ENCODE assay signal across 23 mouse cellular contexts in the genomic region with DNA sequence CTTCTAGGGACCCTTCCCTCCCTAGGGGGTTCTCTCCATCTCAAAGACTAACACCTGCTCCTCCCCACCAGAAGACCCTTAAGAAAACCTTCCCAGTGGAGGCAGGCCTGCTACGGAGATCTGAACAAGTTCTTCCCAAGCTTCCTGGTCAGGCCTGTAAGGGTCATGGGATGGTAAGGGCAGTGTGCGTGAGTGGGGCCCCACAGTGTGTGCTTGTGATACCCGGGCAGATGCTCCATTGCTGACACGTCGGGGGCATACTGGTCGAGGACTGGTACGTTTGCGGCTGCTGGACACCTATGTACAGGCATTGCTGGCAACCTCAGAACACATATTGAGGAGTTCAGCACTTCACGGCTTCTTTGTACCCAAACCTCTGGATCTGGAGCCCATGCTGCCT. TPM values are rescaled to one million over a fixed set of nuclear protein-coding genes. Genes with fewer than 3 reads are reported as not detected.
A peak's percentile ranks its signal among the peaks of the same experiment; 100 is the strongest.
DNase-seq lines count a peak whose midpoint lies in the region; ATAC-seq and TF ChIP-seq lines count a peak whose summit lies in the region.
"Had no signal": no experiment of that assay in that cellular context is flagged by ENCODE, and none has a peak within 500 bp of the region (broad histone marks: within the 10 kb centered on the region; RNA-seq: fewer than 3 reads in every experiment).

No protein-coding gene starts in this region.

- no peak overlapping the region for H3K27ac ChIP-seq in limb, embryonic 14.5 days (replicated peaks; ENCODE audit: low read depth, low read length)
- H3K27ac ChIP-seq in limb, embryonic 10.5 days: no peak overlapping the region
- H3K27ac ChIP-seq in stomach, postnatal 0 days (replicated peaks): no peak overlapping the region; the same call in 1 of the 2 replicates
- H3K27ac ChIP-seq: gastrocnemius, adult 2 months; heart, embryonic 13.5 days; limb, embryonic 15.5 days had no signal

- H3K4me2 ChIP-seq in limb, embryonic 14.5 days (replicated peaks; ENCODE audit: low read depth, low read length, severe bottlenecking): no peak overlapping the region
- H3K4me2 ChIP-seq in stomach, postnatal 0 days (replicated peaks; ENCODE audit: low read depth): peak overlapping the region; percentile 12; the same call in 1 of the 2 replicates
- H3K4me2 ChIP-seq: heart, embryonic 13.5 days; limb, embryonic 15.5 days; midbrain, embryonic 11.5 days had no signal

- no peak overlapping the region for H3K4me3 ChIP-seq in limb, embryonic 14.5 days (replicated peaks; ENCODE audit: low read length)
- H3K4me3 ChIP-seq in limb, embryonic 10.5 days: no peak overlapping the region
- H3K4me3 ChIP-seq in stomach, postnatal 0 days (ENCODE audit: low read depth, low read length): no peak overlapping the region
- H3K4me3 ChIP-seq: gastrocnemius, adult 2 months; heart, embryonic 13.5 days; limb, embryonic 15.5 days had no signal

- DNase-seq in adrenal gland, adult 8-10 months: peak; percentile 10
- no peak for DNase-seq in adrenal gland, adult (ENCODE audit: inconsistent age in 2 of 2, low spot score in 1 of 2)
- no peak for DNase-seq in limb, embryonic 14.5 days (ENCODE audit: low spot score)
- no peak for DNase-seq in limb, embryonic 10.5 days (ENCODE audit: low spot score)
- DNase-seq in urinary bladder, adult 2 months (ENCODE audit: low spot score): peak; percentile 17
- DNase-seq in urinary bladder, postnatal 14 days (ENCODE audit: low spot score): no peak
- no peak for DNase-seq in stomach, postnatal 0 days (ENCODE audit: low spot score)
- DNase-seq: adrenal gland, postnatal 25 days; cerebellum, adult 2 months; gastrocnemius, adult 2 months; heart, postnatal 36 days; kidney, adult 9 months; liver, postnatal 0 days; thymus, adult 2 months had no signal

- H3K36me3 ChIP-seq in limb, embryonic 14.5 days (ENCODE audit: control insufficient read depth, insufficient read depth, low read length): peaks cover 40% of the 10 kb centered on the region
- H3K36me3 ChIP-seq in limb, embryonic 10.5 days: peaks cover 53% of the 10 kb centered on the region
- peaks cover 15% of the 10 kb centered on the region for H3K36me3 ChIP-seq in stomach, postnatal 0 days (ENCODE audit: control insufficient read depth, insufficient read depth, low read length)

- no peak for TF ChIP-seq CTCF in stomach, postnatal 0 days (IDR thresholded peaks at IDR 0.05; ENCODE audit: low read depth)

- H3K4me1 ChIP-seq in limb, embryonic 14.5 days (ENCODE audit: control insufficient read depth, insufficient read depth, low read length): peaks cover 9% of the 10 kb centered on the region
- peaks cover 29% of the 10 kb centered on the region for H3K4me1 ChIP-seq in limb, embryonic 10.5 days
- H3K4me1 ChIP-seq in stomach, postnatal 0 days (replicated peaks; ENCODE audit: control insufficient read depth, insufficient read depth): peaks cover 5% of the 10 kb centered on the region; the same call in 1 of the 2 replicates

- H3K9me3 ChIP-seq in limb, embryonic 14.5 days (ENCODE audit: control insufficient read depth, low read length): no peaks in the 10 kb centered on the region
- no peaks in the 10 kb centered on the region for H3K9me3 ChIP-seq in limb, embryonic 10.5 days (replicated peaks)
- H3K9me3 ChIP-seq in stomach, postnatal 0 days (ENCODE audit: control insufficient read depth, low read length): no peaks in the 10 kb centered on the region
- H3K9me3 ChIP-seq: G1E; heart, embryonic 13.5 days; limb, embryonic 15.5 days had no signal

- H3K27me3 ChIP-seq in limb, embryonic 14.5 days (ENCODE audit: control insufficient read depth, insufficient read depth, low read length): no peaks in the 10 kb centered on the region
- H3K27me3 ChIP-seq in limb, embryonic 10.5 days (ENCODE audit: low read depth, poor library complexity, severe bottlenecking): 0 out of 2 replicates have a peak, but pooled peaks cover 5% of the 10 kb centered on the region
- H3K27me3 ChIP-seq in stomach, postnatal 0 days (ENCODE audit: control insufficient read depth, insufficient read depth, low read length): no peaks in the 10 kb centered on the region
- H3K27me3 ChIP-seq: heart, embryonic 13.5 days; limb, embryonic 15.5 days had no signal

- no peak for ATAC-seq in limb, embryonic 14.5 days (ENCODE audit: low FRiP score, low read depth)
- ATAC-seq in stomach, postnatal 0 days (ENCODE audit: low FRiP score, low TSS enrichment): no peak
- ATAC-seq in cerebellum, adult (ENCODE audit: insufficient number of reproducible peaks, low FRiP score, low TSS enrichment): no peak
- ATAC-seq: activated CD4-positive, CD25-positive, alpha-beta regulatory T cell, adult 4 months; liver, postnatal 0 days had no signal

- TF ChIP-seq EP300 in stomach, postnatal 0 days (optimal IDR thresholded peaks at IDR 0.05): no peak

- TF ChIP-seq POLR2A in limb, embryonic 14.5 days (IDR thresholded peaks at IDR 0.05; ENCODE audit: borderline replicate concordance, extremely low read depth, insufficient read depth, insufficient read length): no peak

- H3K9ac ChIP-seq in limb, embryonic 14.5 days (ENCODE audit: low read depth, low read length, severe bottlenecking): 0 out of 2 replicates have a peak overlapping the region, but pooled peaks have one; percentile 4
- H3K9ac ChIP-seq in stomach, postnatal 0 days (ENCODE audit: low read length): no peak overlapping the region
- H3K9ac ChIP-seq: limb, embryonic 15.5 days; liver, postnatal 0 days had no signal

- WGBS in limb, embryonic 14.5 days: 68% methylated on average over 9 of the region's 9 CpGs
- 70% methylated on average over 9 of the region's 9 CpGs for WGBS in limb, embryonic 10.5 days
- WGBS in stomach, postnatal 0 days: 73% methylated on average over 9 of the region's 9 CpGs

RNA-seq across cellular contexts. Expression of a gene that starts 2.7 kb away (rescaled TPM):
- total RNA-seq in adrenal gland, adult 8-10 months (2022): 10 to 100 TPM in 1 of 4 experiments, 1 to 10 TPM in 3; 2.8 to 14.8 (median 7.5) TPM
- polyA plus RNA-seq in limb, embryonic 14.5 days (2012; rRNA removed): 9.2 and 11.9 TPM in 2 replicates
- polyA plus RNA-seq in limb, embryonic 14.5 days (2014; fragmentation: Nextera tagmentation; extraction: Ambion mirVana): 3.8 and 4.5 TPM in 2 replicates
- 0.59 and 2.3 TPM in 2 replicates for polyA plus RNA-seq in limb, embryonic 10.5 days (2016; fragmentation: Nextera tagmentation; extraction: Ambion mirVana)
- polyA plus RNA-seq in urinary bladder, adult 2 months (2012; rRNA removed): 7.6 and 10.7 TPM in 2 replicates
- 3.3 and 3.7 TPM in 2 replicates for polyA plus RNA-seq in stomach, postnatal 0 days (2015; fragmentation: Nextera tagmentation; extraction: Ambion mirVana)

RNA-seq across cellular contexts. Expression of a gene that starts 2.8 kb away (rescaled TPM):
- 10 to 100 TPM; 31.7 to 35.6 (median 32.6) TPM for total RNA-seq in adrenal gland, adult 8-10 months (2022)
- 27.3 and 34.2 TPM in 2 replicates for polyA plus RNA-seq in limb, embryonic 14.5 days (2012; rRNA removed)
- 38.6 and 39.5 TPM in 2 replicates for polyA plus RNA-seq in limb, embryonic 14.5 days (2014; fragmentation: Nextera tagmentation; extraction: Ambion mirVana)
- 52.9 and 61.2 TPM in 2 replicates for polyA plus RNA-seq in limb, embryonic 10.5 days (2016; fragmentation: Nextera tagmentation; extraction: Ambion mirVana)
- 21.0 and 23.7 TPM in 2 replicates for polyA plus RNA-seq in urinary bladder, adult 2 months (2012; rRNA removed)
- 27.2 and 27.7 TPM in 2 replicates for polyA plus RNA-seq in stomach, postnatal 0 days (2015; fragmentation: Nextera tagmentation; extraction: Ambion mirVana)

RNA-seq across cellular contexts. Expression of a gene that starts 8.7 kb away (rescaled TPM):
- total RNA-seq in adrenal gland, adult 8-10 months (2022): 10 to 100 TPM; 34.3 to 40.5 (median 38.2) TPM
- polyA plus RNA-seq in limb, embryonic 14.5 days (2012; rRNA removed): 62.1 and 72.1 TPM in 2 replicates
- polyA plus RNA-seq in limb, embryonic 14.5 days (2014; fragmentation: Nextera tagmentation; extraction: Ambion mirVana): 62.8 and 73.9 TPM in 2 replicates
- 165 and 183 TPM in 2 replicates for polyA plus RNA-seq in limb, embryonic 10.5 days (2016; fragmentation: Nextera tagmentation; extraction: Ambion mirVana)
- polyA plus RNA-seq in urinary bladder, adult 2 months (2012; rRNA removed): 31.4 and 34.8 TPM in 2 replicates
- polyA plus RNA-seq in stomach, postnatal 0 days (2015; fragmentation: Nextera tagmentation; extraction: Ambion mirVana): 33.7 and 36.3 TPM in 2 replicates

RNA-seq across cellular contexts. Expression of a gene that starts 9.0 kb away (rescaled TPM):
- 1 to 10 TPM; 2.4 to 5.5 (median 3.8) TPM for total RNA-seq in adrenal gland, adult 8-10 months (2022)
- 2.6 and 3.0 TPM in 2 replicates for polyA plus RNA-seq in limb, embryonic 14.5 days (2012; rRNA removed)
- 3.1 and 4.9 TPM in 2 replicates for polyA plus RNA-seq in limb, embryonic 14.5 days (2014; fragmentation: Nextera tagmentation; extraction: Ambion mirVana)
- 5.2 and 7.0 TPM in 2 replicates for polyA plus RNA-seq in limb, embryonic 10.5 days (2016; fragmentation: Nextera tagmentation; extraction: Ambion mirVana)
- polyA plus RNA-seq in urinary bladder, adult 2 months (2012; rRNA removed): 0.58 and 0.62 TPM in 2 replicates
- polyA plus RNA-seq in stomach, postnatal 0 days (2015; fragmentation: Nextera tagmentation; extraction: Ambion mirVana): 5.0 and 5.9 TPM in 2 replicates
- total RNA-seq: G1E; gastrocnemius, adult 2 months; granulocyte monocyte progenitor cell, adult 5-6 weeks had no signal

RNA-seq across cellular contexts. Expression of a gene that starts 19.1 kb away (rescaled TPM):
- not detected for total RNA-seq in adrenal gland, adult 8-10 months (2022)
- 0.85 and 0.98 TPM in 2 replicates for polyA plus RNA-seq in limb, embryonic 14.5 days (2012; rRNA removed)
- 0.19 and 0.40 TPM in 2 replicates for polyA plus RNA-seq in limb, embryonic 14.5 days (2014; fragmentation: Nextera tagmentation; extraction: Ambion mirVana)
- 0.21 and 0.38 TPM in 2 replicates for polyA plus RNA-seq in limb, embryonic 10.5 days (2016; fragmentation: Nextera tagmentation; extraction: Ambion mirVana)
- 0.18 and 0.30 TPM in 2 replicates for polyA plus RNA-seq in urinary bladder, adult 2 months (2012; rRNA removed)
- polyA plus RNA-seq in stomach, postnatal 0 days (2015; fragmentation: Nextera tagmentation; extraction: Ambion mirVana): 0.10 TPM in 1 of 2 replicates, not detected in the other
- total RNA-seq: G1E; gastrocnemius, adult 2 months; granulocyte monocyte progenitor cell, adult 5-6 weeks; heart, postnatal 36 days; layer of hippocampus, postnatal 10 days had no signal
- polyA plus RNA-seq: activated CD4-positive, CD25-positive, alpha-beta regulatory T cell, adult 4 months; heart, embryonic 13.5 days; liver, postnatal 0 days; neural tube, embryonic 14.5 days had no signal

Comparison
In these comparisons a context has a peak if more than half of its experiments do, and no peak if none do; other contexts are left out.
1. DNase-seq: peak in adrenal gland, adult 8-10 months (single experiment) and urinary bladder, adult 2 months (single experiment); none in adrenal gland, adult (0 of 2), limb, embryonic 14.5 days (single experiment), limb, embryonic 10.5 days (single experiment), urinary bladder, postnatal 14 days (single experiment) and stomach, postnatal 0 days (single experiment).